Mouse (Mus musculus): ENCODE results near the gene A630010A05Rik.
"Not testable (repeated sequence)": the region's sequence is repeated elsewhere in the genome, so short reads cannot be mapped to it uniquely, and the experiment has no call there.

A630010A05Rik gene

DNA sequence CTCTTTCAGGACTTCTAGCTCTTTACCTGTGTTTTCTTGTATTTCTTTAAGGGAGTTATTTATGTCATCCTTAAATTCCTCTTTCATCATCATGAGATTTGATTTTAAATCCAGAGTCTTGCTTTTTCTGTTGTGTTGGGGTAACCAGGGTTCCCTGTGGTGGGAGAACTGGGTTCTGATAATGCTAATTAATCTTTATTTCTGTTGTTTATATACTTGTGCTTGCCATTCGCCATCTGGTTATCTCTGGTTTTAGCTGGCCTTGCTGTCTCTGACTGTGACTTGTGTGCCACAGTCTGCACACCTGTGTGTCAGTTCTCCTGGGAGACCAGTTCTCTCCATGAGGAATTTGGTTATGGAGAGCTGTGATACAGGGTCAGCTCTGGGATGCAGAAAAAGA is at the start of gene A630010A05Rik:
Gene A630010A05Rik, plus strand, starts transcription at position 301 of the 400 bp plus-strand sequence.
- DNase-seq (ENCODE audit: low spot score), result no peak

DNA sequence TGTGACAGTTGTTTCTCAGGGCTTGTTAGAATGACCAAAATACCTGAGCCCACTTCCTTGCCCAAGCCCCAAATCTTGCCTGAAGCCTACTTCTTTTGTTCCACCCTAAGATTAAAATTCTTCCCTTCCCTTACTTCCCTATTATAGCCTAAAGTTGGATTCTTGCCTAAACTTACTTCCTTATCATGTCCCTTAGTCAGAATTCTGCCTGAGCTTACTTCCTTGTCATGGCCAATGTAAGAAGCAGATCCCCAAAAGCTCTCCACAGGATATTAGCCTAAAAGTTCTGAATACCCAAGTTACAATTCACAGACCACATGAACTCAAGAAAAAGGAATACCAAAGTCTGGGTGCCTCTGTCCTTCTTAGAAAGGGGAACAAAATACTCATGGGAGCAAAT is 26.4 kb upstream of the A630010A05Rik start:
- DNase-seq (ENCODE audit: low spot score), result no peak

DNA sequence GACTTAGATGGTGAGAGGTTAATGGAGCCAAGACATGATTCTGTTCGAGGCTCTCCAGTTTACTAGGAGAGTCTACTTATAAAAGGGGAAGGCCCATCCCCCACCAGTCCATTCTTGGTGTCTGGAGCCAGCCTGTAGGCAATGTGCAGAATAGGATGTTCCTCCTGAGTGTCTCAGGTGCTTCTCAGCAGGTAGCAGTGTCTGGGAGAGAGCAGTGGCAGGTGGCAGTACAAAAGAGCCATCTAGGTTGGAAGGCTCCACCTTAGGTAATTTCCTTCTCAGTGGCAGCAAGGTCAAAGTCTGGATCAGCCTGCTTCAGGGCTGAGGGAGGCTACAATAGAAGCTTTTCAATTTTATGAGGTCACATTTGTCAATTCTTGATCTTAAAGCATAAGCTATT is 4.9 kb upstream of the A630010A05Rik start:
- DNase-seq (ENCODE audit: low spot score), result not testable (repeated sequence)
